Mouse (Mus musculus): ENCODE measurements around the gene Phf19. TPM values are rescaled to one million over a fixed set of nuclear protein-coding genes. Genes with fewer than 3 reads are reported as not detected.

Phf19 gene
- polyA plus RNA-seq, 1 experiment from 2014 or later: 2.7 TPM

DNA sequence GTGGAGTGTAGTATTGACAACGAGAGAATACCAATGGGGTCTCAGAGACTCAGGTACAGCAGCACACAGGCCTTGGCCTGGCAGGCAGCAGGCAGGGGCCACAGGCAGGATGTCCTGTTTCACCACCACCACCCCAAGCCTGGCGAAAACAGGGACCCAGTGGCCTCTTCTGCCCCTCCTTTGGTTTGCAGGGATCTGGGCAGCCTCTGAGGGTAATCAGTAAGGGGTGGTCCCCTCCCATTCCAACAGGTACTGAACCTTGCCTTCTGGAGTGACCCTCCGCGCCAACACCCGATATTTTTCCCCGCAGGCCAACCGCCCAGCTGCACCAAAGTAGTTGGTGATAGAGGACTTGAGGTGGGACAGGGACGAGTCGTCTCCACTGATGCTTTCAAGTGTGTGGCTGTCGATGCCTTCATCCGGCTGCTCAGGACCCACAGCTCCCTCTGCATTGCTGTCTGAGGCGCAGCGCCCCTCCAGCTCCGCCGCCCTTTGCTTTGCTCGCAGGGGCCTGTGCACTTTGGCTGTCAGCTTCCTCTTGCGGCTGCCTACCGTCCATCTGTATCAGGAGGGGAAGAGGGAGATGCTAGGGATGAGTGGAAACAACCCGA, 18.2 kb downstream of the Phf19 start:
- 85% methylated on average over 19 of the region's 19 CpGs for WGBS
- H3K36me3 ChIP-seq (ENCODE audit: control insufficient read depth, insufficient read depth): peaks cover 10% of the 10 kb centered on the region; the same call in 1 of the 2 replicates
- no peak for ATAC-seq
- H3K9me3 ChIP-seq (ENCODE audit: control insufficient read depth): no peaks in the 10 kb centered on the region
- no peak overlapping the region for H3K4me2 ChIP-seq (replicated peaks; ENCODE audit: low read depth)
- H3K9ac ChIP-seq (ENCODE audit: low read depth, low read length): no peak overlapping the region
- H3K27me3 ChIP-seq (replicated peaks; ENCODE audit: control insufficient read depth, insufficient read depth, low read length): no peaks in the 10 kb centered on the region
- no peak overlapping the region for H3K4me3 ChIP-seq (ENCODE audit: low read depth, low read length)
- H3K4me1 ChIP-seq (replicated peaks; ENCODE audit: control insufficient read depth, insufficient read depth, low read length): no peaks in the 10 kb centered on the region
- H3K27ac ChIP-seq (ENCODE audit: low read depth, low read length): no peak overlapping the region
- TF ChIP-seq CTCF (IDR thresholded peaks at IDR 0.05; ENCODE audit: low read depth): no peak

DNA sequence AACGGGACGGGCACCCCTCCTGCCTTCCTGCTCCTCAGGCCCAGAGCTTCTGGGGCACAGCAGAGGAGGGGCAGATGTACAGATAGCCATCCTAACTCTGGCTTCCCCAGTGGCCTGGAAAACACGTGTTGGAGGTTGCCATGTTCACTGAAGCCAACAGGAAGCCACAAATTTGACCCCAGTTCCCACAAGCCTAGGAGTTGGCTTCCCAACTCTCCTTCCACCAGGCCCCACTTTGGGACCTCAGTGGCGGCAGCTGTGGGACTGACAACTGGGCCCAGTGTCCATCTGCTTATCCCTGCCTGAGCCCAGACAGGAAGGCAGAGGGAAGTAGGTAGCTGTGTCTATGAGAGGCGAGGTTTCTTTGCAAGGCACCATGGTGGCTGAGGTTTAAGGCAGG, 19.9 kb downstream of the Phf19 start:
- H3K4me3 ChIP-seq (ENCODE audit: low read depth, low read length): no peak overlapping the region
- 77% methylated on average over 5 of the region's 5 CpGs for WGBS
- TF ChIP-seq CTCF (IDR thresholded peaks at IDR 0.05; ENCODE audit: low read depth): no peak

DNA sequence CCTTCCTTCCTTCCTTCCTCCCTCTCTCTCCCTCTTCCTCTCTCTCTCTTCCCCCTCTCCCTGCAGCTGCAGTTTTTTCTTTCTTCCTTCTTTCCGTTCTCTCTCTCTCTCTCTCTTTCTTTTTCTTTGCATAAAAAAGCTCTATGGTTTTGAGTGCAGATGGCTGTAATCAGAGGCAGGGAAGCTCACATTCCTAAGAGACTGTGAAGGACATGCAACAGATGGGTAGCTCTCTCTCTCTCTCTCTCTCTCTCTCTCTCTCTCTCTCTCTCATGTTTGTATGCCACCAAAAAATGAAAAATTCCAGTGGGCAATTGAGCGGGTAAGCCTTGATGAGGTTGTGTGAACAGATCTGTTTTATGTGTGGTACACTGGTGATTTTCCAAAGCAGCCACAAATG, 29.6 kb downstream of the Phf19 start:
- H3K27ac ChIP-seq (ENCODE audit: low read depth, low read length): no peak overlapping the region
- no peaks in the 10 kb centered on the region for H3K27me3 ChIP-seq (replicated peaks; ENCODE audit: control insufficient read depth, insufficient read depth, low read length)
- H3K4me2 ChIP-seq (replicated peaks; ENCODE audit: low read depth): no peak overlapping the region
- no peaks in the 10 kb centered on the region for H3K9me3 ChIP-seq (ENCODE audit: control insufficient read depth)
- no peak overlapping the region for H3K4me3 ChIP-seq (ENCODE audit: low read depth, low read length)
- no peak for TF ChIP-seq CTCF (IDR thresholded peaks at IDR 0.05; ENCODE audit: low read depth)
- 71% methylated on average over 2 of the region's 2 CpGs for WGBS
- no peak for ATAC-seq
- H3K9ac ChIP-seq (ENCODE audit: low read depth, low read length): no peak overlapping the region
- H3K36me3 ChIP-seq (ENCODE audit: control insufficient read depth, insufficient read depth): no peaks in the 10 kb centered on the region
- no peaks in the 10 kb centered on the region for H3K4me1 ChIP-seq (replicated peaks; ENCODE audit: control insufficient read depth, insufficient read depth, low read length)

More for the DNA sequence above, 19.9 kb downstream of the Phf19 start:
- H3K4me1 ChIP-seq (replicated peaks; ENCODE audit: control insufficient read depth, insufficient read depth, low read length): no peaks in the 10 kb centered on the region
- H3K4me2 ChIP-seq (replicated peaks; ENCODE audit: low read depth): no peak overlapping the region
- no peak for ATAC-seq
- H3K36me3 ChIP-seq (ENCODE audit: control insufficient read depth, insufficient read depth): peaks cover 6% of the 10 kb centered on the region; the same call in 1 of the 2 replicates
- no peaks in the 10 kb centered on the region for H3K27me3 ChIP-seq (replicated peaks; ENCODE audit: control insufficient read depth, insufficient read depth, low read length)
- H3K9me3 ChIP-seq (ENCODE audit: control insufficient read depth): no peaks in the 10 kb centered on the region
- no peak overlapping the region for H3K27ac ChIP-seq (ENCODE audit: low read depth, low read length)
- no peak overlapping the region for H3K9ac ChIP-seq (ENCODE audit: low read depth, low read length)

DNA sequence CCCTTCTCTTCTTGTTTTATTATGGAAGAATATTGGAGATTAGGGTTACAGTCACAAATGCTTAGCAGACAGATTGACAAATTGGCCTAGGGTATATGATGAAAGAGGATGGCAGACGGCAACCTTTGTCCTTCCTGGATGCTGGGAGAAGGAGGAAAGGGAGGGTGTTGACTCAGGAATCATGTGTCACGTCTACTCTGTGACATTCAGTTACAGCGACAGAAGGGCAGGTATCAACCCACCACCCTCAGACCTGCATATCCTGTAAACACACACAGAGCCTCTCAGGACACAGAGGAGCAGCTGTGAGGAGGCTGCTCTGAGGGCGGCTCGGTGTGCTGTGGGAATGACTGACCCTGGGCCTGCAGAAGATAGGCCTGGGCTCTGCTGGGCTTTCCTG, 30.6 kb downstream of the Phf19 start:
- peak; percentile 93 for ATAC-seq
- no peak overlapping the region for H3K4me2 ChIP-seq (replicated peaks; ENCODE audit: low read depth)
- H3K27ac ChIP-seq (ENCODE audit: low read depth, low read length): peak overlapping the region; percentile 75
- no peak overlapping the region for H3K9ac ChIP-seq (ENCODE audit: low read depth, low read length)
- H3K36me3 ChIP-seq (ENCODE audit: control insufficient read depth, insufficient read depth): no peaks in the 10 kb centered on the region
- no peak for TF ChIP-seq CTCF (IDR thresholded peaks at IDR 0.05; ENCODE audit: low read depth)
- WGBS: 22% methylated on average over 5 of the region's 5 CpGs
- no peaks in the 10 kb centered on the region for H3K9me3 ChIP-seq (ENCODE audit: control insufficient read depth)
- H3K27me3 ChIP-seq (replicated peaks; ENCODE audit: control insufficient read depth, insufficient read depth, low read length): no peaks in the 10 kb centered on the region
- no peak overlapping the region for H3K4me3 ChIP-seq (ENCODE audit: low read depth, low read length)
- 0 out of 2 replicates have a peak, but pooled peaks cover 3% of the 10 kb centered on the region for H3K4me1 ChIP-seq (replicated peaks; ENCODE audit: control insufficient read depth, insufficient read depth, low read length)

DNA sequence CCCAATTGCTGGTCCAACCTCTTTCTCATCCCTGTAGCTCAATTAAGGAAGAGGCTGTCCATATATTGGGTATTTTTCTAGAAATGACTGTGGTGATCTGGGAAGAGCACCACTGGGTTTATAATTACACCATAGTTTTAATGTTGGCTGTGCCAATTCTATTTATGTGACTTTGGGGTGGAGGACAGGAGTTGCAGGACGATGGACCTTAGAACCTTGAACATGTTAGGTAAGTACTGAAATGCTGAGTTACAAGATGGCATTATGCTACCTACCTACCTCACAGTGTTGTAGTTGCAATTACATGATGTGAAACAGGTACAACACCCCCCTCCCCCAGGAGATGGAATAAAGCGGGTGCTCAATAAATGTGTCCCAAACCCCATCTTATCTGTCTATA, 31.1 kb downstream of the Phf19 start:
- no peak overlapping the region for H3K27ac ChIP-seq (ENCODE audit: low read depth, low read length)
- 51% methylated on average over 2 of the region's 2 CpGs for WGBS
- H3K4me1 ChIP-seq (replicated peaks; ENCODE audit: control insufficient read depth, insufficient read depth, low read length): 0 out of 2 replicates have a peak, but pooled peaks cover 3% of the 10 kb centered on the region
- no peaks in the 10 kb centered on the region for H3K27me3 ChIP-seq (replicated peaks; ENCODE audit: control insufficient read depth, insufficient read depth, low read length)
- no peaks in the 10 kb centered on the region for H3K9me3 ChIP-seq (ENCODE audit: control insufficient read depth)
- no peak; the same call in 1 of the 2 replicates for ATAC-seq
- H3K4me3 ChIP-seq (ENCODE audit: low read depth, low read length): no peak overlapping the region
- no peak overlapping the region for H3K4me2 ChIP-seq (replicated peaks; ENCODE audit: low read depth)
- H3K36me3 ChIP-seq (ENCODE audit: control insufficient read depth, insufficient read depth): no peaks in the 10 kb centered on the region
- TF ChIP-seq CTCF (IDR thresholded peaks at IDR 0.05; ENCODE audit: low read depth): no peak
- H3K9ac ChIP-seq (ENCODE audit: low read depth, low read length): no peak overlapping the region

DNA sequence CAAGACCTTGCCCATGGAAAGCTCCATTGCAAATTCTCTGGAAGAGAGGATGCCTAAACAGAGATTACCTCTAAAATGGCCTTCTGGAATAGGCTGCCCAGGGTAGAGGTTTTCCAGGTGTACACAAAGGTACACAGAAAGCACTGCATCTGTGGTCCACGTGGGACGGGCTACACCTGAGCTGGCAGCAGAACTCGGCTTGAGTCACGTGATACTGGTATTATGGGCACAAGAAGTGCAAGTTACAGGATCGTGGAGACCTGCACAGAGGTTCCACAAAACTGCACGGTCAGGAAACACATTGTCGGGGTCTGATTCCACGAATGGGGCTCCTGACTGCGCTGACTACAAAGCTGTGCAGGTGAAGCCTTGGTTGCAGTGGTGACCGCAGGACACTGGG, 33.8 kb downstream of the Phf19 start:
- 88% methylated on average over 10 of the region's 10 CpGs for WGBS
- 0 out of 2 replicates have a peak, but pooled peaks cover 3% of the 10 kb centered on the region for H3K4me1 ChIP-seq (replicated peaks; ENCODE audit: control insufficient read depth, insufficient read depth, low read length)
- H3K27me3 ChIP-seq (replicated peaks; ENCODE audit: control insufficient read depth, insufficient read depth, low read length): no peaks in the 10 kb centered on the region
- H3K9me3 ChIP-seq (ENCODE audit: control insufficient read depth): no peaks in the 10 kb centered on the region
- TF ChIP-seq CTCF (IDR thresholded peaks at IDR 0.05; ENCODE audit: low read depth): no peak
- no peaks in the 10 kb centered on the region for H3K36me3 ChIP-seq (ENCODE audit: control insufficient read depth, insufficient read depth)
- no peak overlapping the region for H3K4me3 ChIP-seq (ENCODE audit: low read depth, low read length)
- ATAC-seq: no peak
- no peak overlapping the region for H3K4me2 ChIP-seq (replicated peaks; ENCODE audit: low read depth)
- no peak overlapping the region for H3K27ac ChIP-seq (ENCODE audit: low read depth, low read length)
- H3K9ac ChIP-seq (ENCODE audit: low read depth, low read length): no peak overlapping the region
